Mouse (Mus musculus): ENCODE results near the gene Grik3. TPM values are rescaled to one million over a fixed set of nuclear protein-coding genes. Genes with fewer than 3 reads are reported as not detected.
A peak's percentile ranks its signal among the peaks of the same experiment; 100 is the strongest.

The Grik3 gene
- 0.30 and 0.64 TPM in 2 replicates for total RNA-seq (2021)
- long read RNA-seq, experiment 1 = 0 reads
- long read RNA-seq, experiment 2 = 0 reads

- peak; percentile 14 for DNase-seq
Observed at GRCm38 (mm10) chr4:125490661-125491504, at the start of gene Grik3. Grik3 (plus strand) TSS chr4:125490700.

- DNase-seq = peak; percentile 56
Observed at GRCm38 (mm10) chr4:125441821-125442220, 48.7 kb upstream of the Grik3 start.

DNA sequence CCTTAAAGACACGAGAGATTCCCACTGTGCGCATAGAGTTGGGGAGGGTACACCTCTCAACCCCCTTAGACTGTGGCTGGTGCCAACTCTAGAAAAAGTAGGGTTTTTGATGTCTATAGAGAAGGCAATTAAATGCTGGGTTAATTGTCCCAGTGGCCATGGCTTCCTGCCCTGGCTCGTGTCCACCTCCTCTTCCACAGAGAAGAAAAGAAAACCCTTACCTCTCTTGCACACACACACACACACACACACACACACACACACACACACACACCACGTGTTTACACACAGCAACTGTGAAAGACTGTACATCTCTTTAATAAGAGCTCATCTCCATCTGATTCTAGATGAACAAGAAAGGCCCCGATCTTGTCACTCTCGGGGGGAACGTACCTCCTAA, 46.1 kb upstream of the Grik3 start:
- no peak for DNase-seq

GRCm38 (mm10) chr4:125450602-125451321, 39.7 kb upstream of the Grik3 start:
- no peak for DNase-seq

GRCm38 (mm10) chr4:125451821-125452220, 38.7 kb upstream of the Grik3 start:
- no peak for DNase-seq

DNA sequence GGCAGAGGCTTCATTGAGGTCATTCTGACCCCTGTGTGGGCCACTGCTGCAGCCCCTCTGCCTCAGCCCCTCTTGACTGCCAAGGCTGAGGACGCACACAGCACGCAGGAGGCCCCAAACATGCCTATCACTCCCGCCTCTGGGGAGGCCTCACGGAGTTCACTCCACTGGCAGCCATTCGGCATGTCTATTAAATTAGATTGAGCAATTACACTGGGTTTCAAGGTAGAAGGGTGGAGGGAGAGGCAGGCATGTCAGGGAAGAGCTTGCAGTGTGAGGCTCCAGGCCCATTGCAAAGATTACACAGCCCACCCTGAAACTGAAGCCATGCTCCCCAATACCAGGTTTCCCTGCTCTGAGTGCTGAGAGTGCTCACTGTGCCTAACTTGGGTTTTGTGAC, 34.0 kb upstream of the Grik3 start:
- peak; percentile 18 for DNase-seq

GRCm38 (mm10) chr4:125457152-125458093, 33.1 kb upstream of the Grik3 start:
- peak; percentile 29 for DNase-seq

DNA sequence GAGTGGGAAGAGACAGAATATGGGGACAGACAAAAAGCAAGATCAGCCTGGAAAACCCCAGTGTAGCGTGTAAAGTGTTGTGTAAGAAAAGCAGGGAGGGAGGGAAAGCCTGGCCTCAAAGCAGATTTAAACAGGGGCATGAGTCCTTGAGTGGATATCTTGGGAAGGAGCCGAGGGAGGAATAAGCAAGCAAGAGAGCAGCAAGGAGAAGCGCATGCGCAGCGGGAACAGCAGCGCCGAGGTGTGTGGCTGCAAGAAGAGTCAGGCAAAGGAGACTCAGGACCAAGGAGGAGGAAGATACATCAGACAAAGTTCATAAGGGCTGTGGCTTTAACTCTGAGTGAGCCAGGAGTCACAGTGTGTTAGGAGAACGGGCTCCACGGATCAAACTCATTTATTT, 30.7 kb upstream of the Grik3 start:
- no peak for DNase-seq

DNA sequence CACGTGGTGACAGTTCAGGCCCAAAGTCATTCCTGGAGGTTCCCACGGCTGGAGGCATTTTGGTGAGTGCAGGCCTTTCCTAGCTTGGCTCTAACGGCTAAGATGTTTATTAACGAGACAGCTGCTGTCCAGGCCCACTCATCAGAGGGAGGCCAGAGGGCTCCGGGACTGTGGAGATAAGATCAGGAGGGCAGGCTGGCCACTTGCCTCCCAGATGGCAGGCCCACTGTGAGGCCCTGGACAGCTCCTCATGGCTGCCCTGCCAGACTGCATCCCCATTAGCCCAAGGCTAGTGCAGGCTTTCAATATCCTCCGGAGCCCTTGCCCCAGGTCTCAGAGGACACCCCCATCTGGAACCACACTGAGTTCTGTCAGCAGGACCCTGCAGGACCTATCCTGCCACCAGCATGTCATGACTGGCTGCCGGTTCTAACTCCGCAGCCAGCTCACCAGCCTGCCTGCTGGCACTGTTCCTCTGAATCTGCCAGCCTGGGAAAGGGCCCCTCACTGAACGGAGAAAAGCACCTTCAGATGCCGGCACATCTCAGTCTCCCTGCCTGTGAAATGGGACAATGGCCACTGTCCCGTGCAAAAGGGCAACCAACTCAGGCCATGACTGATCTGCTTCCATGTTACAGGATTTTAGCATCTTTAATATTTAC, 20.7 kb upstream of the Grik3 start:
- no peak for DNase-seq

DNA sequence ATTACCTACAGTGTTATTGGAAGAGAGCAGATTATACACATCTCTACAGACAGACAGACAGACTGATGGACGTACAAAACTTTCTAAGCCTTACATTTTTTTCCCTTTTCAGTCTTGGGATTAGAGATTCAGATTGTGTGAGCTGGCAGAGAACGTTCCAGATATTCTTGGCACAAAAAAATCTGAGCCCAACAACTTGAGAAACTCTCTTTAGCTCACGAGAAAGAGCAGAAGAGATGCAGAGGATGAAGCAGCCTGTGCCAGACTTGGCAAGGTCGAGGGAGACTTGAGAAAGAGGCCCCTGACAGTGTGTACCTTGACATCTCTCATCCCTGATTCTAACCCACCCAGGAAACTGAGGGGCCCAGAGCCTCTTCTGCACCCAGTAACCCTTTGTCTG, 15.6 kb upstream of the Grik3 start:
- DNase-seq = no peak

DNA sequence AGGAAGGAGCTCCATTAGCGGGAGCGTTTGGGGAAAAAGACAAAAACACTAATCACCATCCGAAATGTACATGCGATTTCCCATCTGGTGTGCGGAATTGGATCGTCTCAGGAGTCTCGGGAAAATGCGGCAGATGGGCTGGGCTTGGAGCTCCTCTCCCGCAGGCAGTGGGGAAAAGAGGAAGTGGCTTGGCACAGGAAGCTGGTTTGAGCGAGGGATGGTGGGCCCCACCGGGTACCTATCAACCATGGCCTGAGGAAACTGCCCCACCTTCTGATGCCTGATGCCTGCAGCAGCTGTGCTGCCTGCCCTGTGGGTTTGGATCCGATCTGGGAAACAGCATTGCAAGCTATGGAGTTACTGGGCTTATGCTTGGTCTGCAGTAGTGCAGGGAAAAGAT, 12.4 kb upstream of the Grik3 start:
- no peak for DNase-seq

DNA sequence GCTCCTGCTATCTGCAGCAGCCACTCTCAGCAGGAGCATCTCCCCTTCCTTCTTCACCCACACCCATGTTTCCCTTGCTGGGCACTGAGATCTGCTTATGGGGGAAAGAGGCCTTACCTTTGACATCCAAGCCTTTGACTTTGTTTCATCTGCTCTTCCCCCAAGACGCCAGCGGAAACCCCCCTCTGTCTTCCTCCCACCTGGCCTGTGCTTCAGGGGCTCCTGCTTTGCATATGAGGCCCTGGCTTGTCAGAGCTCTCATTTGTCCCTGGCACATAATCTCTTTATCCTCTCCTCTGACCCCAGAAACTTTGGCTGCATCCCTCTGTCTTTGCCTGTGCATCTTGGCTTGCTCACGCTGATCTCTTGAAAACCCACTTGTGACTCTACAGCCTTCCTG, 9.2 kb upstream of the Grik3 start:
- DNase-seq = no peak

DNA sequence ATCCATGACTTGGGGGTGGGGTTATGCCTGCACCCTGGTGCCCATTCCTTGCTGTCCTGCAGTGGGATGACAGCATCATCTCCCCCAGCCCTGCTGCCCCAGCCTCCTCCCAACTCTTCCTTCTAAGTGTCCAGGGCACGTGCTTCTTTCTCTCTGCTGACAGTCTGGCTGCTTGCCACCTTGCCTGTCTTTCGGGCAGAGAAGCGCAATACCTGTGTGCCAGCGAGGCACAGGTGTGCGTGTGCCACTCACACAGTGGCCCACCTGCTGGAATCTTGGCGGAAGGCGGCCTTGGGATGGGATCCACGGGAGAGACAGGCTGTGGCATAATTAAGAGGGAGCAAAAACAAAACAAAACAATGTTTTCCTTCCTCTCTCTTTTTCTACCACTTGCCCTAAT, 6.4 kb upstream of the Grik3 start:
- no peak for DNase-seq

- DNase-seq = no peak
Observed at GRCm38 (mm10) chr4:125485416-125486239, 4.9 kb upstream of the Grik3 start.

DNA sequence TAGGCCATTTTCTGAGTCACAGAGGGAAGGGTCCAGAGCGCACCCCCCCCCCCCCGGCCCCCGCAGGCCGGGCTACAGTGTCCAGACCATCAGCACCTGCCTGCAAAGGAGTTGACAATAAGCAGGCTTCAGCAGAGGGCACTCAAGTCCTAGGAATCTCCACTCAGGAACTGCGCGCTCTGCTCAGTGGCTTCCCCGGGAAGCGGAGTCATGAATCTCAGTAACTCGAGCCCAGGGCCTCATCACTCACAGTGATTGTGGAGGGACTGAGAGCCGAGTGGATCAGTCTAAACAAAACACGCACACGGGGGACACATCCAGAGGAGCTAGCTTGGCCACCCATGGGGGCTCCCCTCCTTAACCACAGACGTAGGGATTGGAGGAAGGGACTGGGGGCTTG, 3.9 kb upstream of the Grik3 start:
- peak; percentile 27 for DNase-seq

GRCm38 (mm10) chr4:125487031-125487430, 3.5 kb upstream of the Grik3 start:
- DNase-seq = no peak

DNA sequence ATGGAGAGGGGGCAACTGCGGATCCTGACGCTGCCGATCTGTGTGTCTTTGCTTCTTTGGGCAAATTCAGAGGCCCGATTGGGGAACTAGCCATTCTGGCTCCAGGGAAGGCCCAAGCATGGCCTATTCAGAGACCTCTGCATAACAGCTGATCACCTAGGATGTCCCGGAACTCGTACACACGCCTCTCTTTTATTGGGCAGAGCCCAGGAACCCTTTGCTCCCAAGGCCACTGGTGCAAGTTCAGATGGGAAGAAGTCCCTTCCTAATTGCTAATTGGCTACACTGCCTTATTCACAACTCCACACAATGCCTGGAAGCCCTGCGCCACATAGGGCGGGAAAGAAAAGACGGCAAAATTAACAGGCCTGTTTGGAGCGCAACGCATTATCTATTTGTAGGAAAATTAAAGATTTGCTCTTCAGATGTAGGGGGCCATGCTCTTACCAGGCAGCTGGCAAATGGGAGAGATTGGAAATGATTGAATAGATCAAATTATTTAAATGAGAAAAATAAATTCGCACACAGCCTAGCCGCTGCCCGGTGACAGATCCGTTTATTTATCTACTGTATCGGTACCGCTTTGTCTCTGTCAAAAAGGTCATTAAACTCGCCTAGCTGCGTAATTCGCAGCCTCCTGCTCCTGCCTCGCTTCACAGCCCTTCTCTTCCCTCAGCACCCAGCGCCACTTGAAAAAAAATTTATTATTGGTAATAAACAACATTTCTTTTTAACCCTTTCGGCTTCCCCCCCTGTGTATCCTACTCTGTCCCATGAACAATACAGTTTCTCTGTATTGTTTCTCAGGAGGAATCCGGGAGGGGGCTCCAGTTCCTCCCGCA, 1.5 kb upstream of the Grik3 start:
- no peak for DNase-seq

- DNase-seq = peak; percentile 62
Observed at GRCm38 (mm10) chr4:125489901-125490590, 454 bp upstream of the Grik3 start.

DNA sequence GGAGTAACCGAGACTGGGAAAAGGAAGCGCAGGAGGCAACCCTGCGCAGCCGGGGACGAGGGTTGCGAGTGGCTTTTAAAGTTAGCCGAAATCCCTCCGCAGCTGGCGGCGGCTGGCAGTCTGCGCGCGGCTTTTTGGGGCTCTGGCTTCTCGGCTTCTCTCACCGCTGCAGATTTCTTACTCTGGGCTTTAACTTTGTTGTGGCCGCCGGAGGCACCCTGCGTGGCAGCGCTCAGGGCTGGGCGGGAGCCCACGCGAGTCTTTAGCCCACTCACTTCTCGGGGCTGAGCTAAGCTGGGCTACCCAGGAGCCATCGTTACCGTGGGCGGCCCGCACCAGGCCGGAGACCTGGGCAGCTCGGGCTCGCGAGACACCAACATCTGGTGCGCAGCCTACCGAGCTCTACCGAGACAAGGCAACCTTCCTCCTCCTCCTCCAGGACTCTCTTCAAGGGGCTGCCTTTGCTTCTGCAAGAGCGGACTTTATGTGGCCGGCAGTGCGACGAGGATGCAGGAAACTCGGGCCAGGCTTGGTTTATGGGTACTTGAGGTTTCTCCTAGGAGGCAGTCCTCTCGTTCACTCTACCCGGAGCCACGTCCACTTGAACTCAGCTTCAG, 1.1 kb downstream of the Grik3 start:
- no peak for DNase-seq

All from adrenal gland, postnatal 14 days (tissue).